Mouse (Mus musculus) left cerebral cortex, adult 11 months (tissue): ENCODE results near the gene Pate1.

Source experiments
- DNase-seq: peaks from one replicate; pipeline ENCODE4 v3.0.0; 2022; ENCODE audit warnings: low spot score

Pate1 gene

GRCm38 (mm10) chr9:35687013-35687412, at the start of gene Pate1:
Pate1 (minus strand) TSS chr9:35687390.
- DNase-seq: no peak

- no peak for DNase-seq
Measured at GRCm38 (mm10) chr9:35707265-35707664, 20.1 kb upstream of the Pate1 start.

GRCm38 (mm10) chr9:35691924-35692323, 4.7 kb upstream of the Pate1 start:
- DNase-seq: no peak

- no peak for DNase-seq
Measured at GRCm38 (mm10) chr9:35673557-35673956, 13.6 kb downstream of the Pate1 start.

- no peak for DNase-seq
Measured at GRCm38 (mm10) chr9:35648102-35648501, 39.1 kb downstream of the Pate1 start, which contains the start of gene Pate3. Pate3 (minus strand) TSS chr9:35648202.
